Mouse (Mus musculus): ENCODE data around the gene Appl1. TPM values are rescaled to one million over a fixed set of nuclear protein-coding genes. Genes with fewer than 3 reads are reported as not detected.

Gene Appl1
- polyA plus RNA-seq, 1 experiment from 2014 or later: 26.3 TPM

DNA sequence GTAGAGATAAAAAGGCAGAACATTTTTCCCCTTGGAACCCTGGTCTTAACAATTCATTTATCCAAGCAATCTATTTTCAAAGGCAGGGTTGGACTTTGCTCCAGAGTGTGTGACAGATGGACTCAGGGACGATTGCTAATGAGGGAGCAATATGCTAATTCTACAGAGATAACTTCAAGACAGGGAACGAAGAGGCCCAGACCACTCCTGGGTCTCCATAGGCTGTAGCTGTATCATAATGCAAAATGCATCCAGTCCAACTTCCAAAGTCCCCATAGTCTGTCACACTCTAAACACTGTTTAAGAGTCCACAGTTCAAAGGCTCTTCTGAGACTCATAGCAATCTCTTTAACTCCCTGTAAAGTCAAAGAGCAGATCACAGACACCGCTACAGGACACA is 83.8 kb downstream of the Appl1 start:
- H3K4me3 ChIP-seq: no peak overlapping the region
- no peaks in the 10 kb centered on the region for H3K27me3 ChIP-seq (ENCODE audit: insufficient read depth, poor library complexity, severe bottlenecking)
- H3K9me3 ChIP-seq: no peaks in the 10 kb centered on the region
- H3K36me3 ChIP-seq: no peaks in the 10 kb centered on the region
- no peak for DNase-seq (ENCODE audit: low spot score)
- H3K4me1 ChIP-seq: no peaks in the 10 kb centered on the region
- no peak overlapping the region for H3K27ac ChIP-seq
- 71% methylated on average over 3 of the region's 3 CpGs for WGBS

GRCm38 (mm10) chr14:26881700-26882099 is 89.3 kb downstream of the Appl1 start:
- Histone ChIP-seq H3K27ac (no peak overlapping the region), H3K9me3 (no peaks in the 10 kb centered on the region), H3K36me3 (no peaks in the 10 kb centered on the region), H3K4me1 (peaks cover 3% of the 10 kb centered on the region; the same call in 1 of the 2 replicates), H3K4me3 (no peak overlapping the region), H3K27me3 (ENCODE audit: insufficient read depth, poor library complexity, severe bottlenecking) (no peaks in the 10 kb centered on the region)
- no peak for DNase-seq (ENCODE audit: low spot score)
- 74% methylated on average over 5 of the region's 5 CpGs for whole genome bisulfite sequencing

DNA sequence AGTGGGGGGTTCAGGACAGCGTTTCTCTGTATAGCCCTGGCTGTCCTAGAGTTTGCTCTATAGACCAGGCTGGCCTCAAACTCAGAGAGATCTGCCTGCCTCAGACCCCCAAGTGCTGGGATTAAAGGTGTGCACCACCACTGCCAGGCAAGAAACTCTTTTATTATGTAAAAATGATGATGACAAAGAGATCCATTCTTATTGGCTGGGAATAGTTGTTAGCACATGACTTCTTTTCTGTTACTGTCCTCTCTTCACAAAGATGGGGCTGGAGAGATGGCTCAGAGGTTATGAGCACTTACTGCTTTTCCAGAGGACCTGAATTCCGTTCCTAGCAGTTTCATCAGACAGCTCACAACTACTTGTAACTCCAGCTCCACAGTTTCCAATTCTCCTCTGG is 91.1 kb downstream of the Appl1 start:
- no peaks in the 10 kb centered on the region for H3K36me3 ChIP-seq
- 77% methylated on average over 2 of the region's 2 CpGs for WGBS
- DNase-seq (ENCODE audit: low spot score): no peak
- H3K4me1 ChIP-seq: peaks cover 3% of the 10 kb centered on the region; the same call in 1 of the 2 replicates
- H3K27ac ChIP-seq: no peak overlapping the region
- no peaks in the 10 kb centered on the region for H3K27me3 ChIP-seq (ENCODE audit: insufficient read depth, poor library complexity, severe bottlenecking)
- no peak overlapping the region for H3K4me3 ChIP-seq
- H3K9me3 ChIP-seq: no peaks in the 10 kb centered on the region

- Histone ChIP-seq H3K36me3 (no peaks in the 10 kb centered on the region), H3K27me3 (ENCODE audit: insufficient read depth, poor library complexity, severe bottlenecking) (no peaks in the 10 kb centered on the region), H3K4me1 (peaks cover 3% of the 10 kb centered on the region; the same call in 1 of the 2 replicates), H3K4me3 (no peak overlapping the region), H3K9me3 (no peaks in the 10 kb centered on the region), H3K27ac (no peak overlapping the region)
- 78% methylated on average over 4 of the region's 4 CpGs for WGBS
- DNase-seq (ENCODE audit: low spot score): no peak
Observed at GRCm38 (mm10) chr14:26878756-26879155, 92.3 kb downstream of the Appl1 start.

Other genes with a start within 250 kb of the Appl1 start
- gene Asb14, start 76.7 kb downstream of the Appl1 start, polyA plus RNA-seq (2016; fragmentation: Nextera tagmentation; extraction: Ambion mirVana): 0.23 TPM in 1 of 2 replicates, not detected in the other
- 1.5 and 1.9 TPM in 2 replicates for gene Hesx1, start 23.2 kb upstream of the Appl1 start, polyA plus RNA-seq (2016; fragmentation: Nextera tagmentation; extraction: Ambion mirVana)
- 2.6 and 3.0 TPM in 2 replicates for gene Il17rd, start 67.7 kb upstream of the Appl1 start, polyA plus RNA-seq (2016; fragmentation: Nextera tagmentation; extraction: Ambion mirVana)
- gene Arhgef3, start 143.7 kb upstream of the Appl1 start, polyA plus RNA-seq (2016; fragmentation: Nextera tagmentation; extraction: Ambion mirVana): 8.6 and 13.0 TPM in 2 replicates

Measured in heart, embryonic 10.5 days (tissue).